Comparison of ENCODE assay signal across 8 mouse cellular contexts in genomic region chr13:63814746-63815681, GRCm38 (mm10). TPM values are rescaled to one million over a fixed set of nuclear protein-coding genes. Genes with fewer than 3 reads are reported as not detected.
A peak's percentile ranks its signal among the peaks of the same experiment; 100 is the strongest.
DNase-seq lines count a peak whose midpoint lies in the region; ATAC-seq lines count a peak whose summit lies in the region.

TSS of gene Ercc6l2 (plus strand) at chr13:63815240.

- H3K9me3 ChIP-seq in hindbrain, embryonic 12.5 days (replicated peaks) = no peaks in the 10 kb centered on the region

- peak within 1 kb of the TSS; percentile 95 for H3K27ac ChIP-seq in hindbrain, embryonic 12.5 days

- peak within 1 kb of the TSS; percentile 62 for H3K4me2 ChIP-seq in hindbrain, embryonic 12.5 days (replicated peaks)

- no peaks in the 10 kb centered on the region for H3K27me3 ChIP-seq in hindbrain, embryonic 12.5 days

- ATAC-seq in hindbrain, embryonic 12.5 days (ENCODE audit: low FRiP score) = peak; percentile 100

- peak within 1 kb of the TSS; percentile 66 for H3K4me3 ChIP-seq in hindbrain, embryonic 12.5 days

- under 1% methylated on average over 85 of the region's 87 CpGs for WGBS in hindbrain, embryonic 12.5 days

- peak within 1 kb of the TSS; percentile 73 for H3K9ac ChIP-seq in hindbrain, embryonic 12.5 days

- no peaks in the 10 kb centered on the region for H3K36me3 ChIP-seq in hindbrain, embryonic 12.5 days

- H3K4me1 ChIP-seq in hindbrain, embryonic 12.5 days = peaks cover 13% of the 10 kb centered on the region

- peak; percentile 86 for DNase-seq in NIH3T3 (ENCODE audit: low read depth)
- peak; percentile 100 for DNase-seq in cerebellum, postnatal 10 days
- DNase-seq in frontal cortex, postnatal 10 days (ENCODE audit: low spot score in 2 of 2) = peak; percentile 96 to 99
- DNase-seq in layer of hippocampus, postnatal 14 days (ENCODE audit: low spot score in 2 of 2) = peak; percentile 98 to 99
- DNase-seq in lung, postnatal 14 days = peak; percentile 99
- DNase-seq in retina, adult 2 months (ENCODE audit: low read depth, low spot score) = peak; percentile 98
- peak; percentile 99 for DNase-seq in thymus, postnatal 36 days

RNA-seq across cellular contexts. Expression of gene Ercc6l2, which starts in this region (rescaled TPM):
- 23.9 and 26.0 TPM in 2 replicates for polyA plus RNA-seq in hindbrain, embryonic 12.5 days (2016; fragmentation: Nextera tagmentation; extraction: Ambion mirVana)
- total RNA-seq in layer of hippocampus, postnatal 14 days (2021) = 10 to 100 TPM; 17.1 to 17.5 TPM

Comparison
In these comparisons a context has a peak if more than half of its experiments do, and no peak if none do; other contexts are left out.
1. Peak in every context shown above with its lines: DNase-seq, ATAC-seq, H3K4me3 ChIP-seq and H3K27ac ChIP-seq.